Mouse (Mus musculus): ENCODE measurements around the gene Invs.

The Invs gene

GRCm38 (mm10) chr4:48322095-48322494 lies 42.5 kb downstream of the Invs start:
- intact Hi-C loops (cut with DNase I) = no loop called here

- intact Hi-C loops (cut with DNase I) = no loop called here
These were observed 47.6 kb downstream of the Invs start for GRCm38 (mm10) chr4:48327192-48327591.

- intact Hi-C loops (cut with DNase I) = no loop called here
These were observed 48.5 kb downstream of the Invs start for GRCm38 (mm10) chr4:48328042-48328441.

- intact Hi-C loops (cut with DNase I) = no loop called here
These were observed 53.0 kb downstream of the Invs start for GRCm38 (mm10) chr4:48332453-48333051.

- intact Hi-C loops (cut with DNase I) = no loop called here
These were observed 55.6 kb downstream of the Invs start for GRCm38 (mm10) chr4:48334927-48335763.

- intact Hi-C loops (cut with DNase I) = no loop called here
These were observed 63.1 kb downstream of the Invs start for GRCm38 (mm10) chr4:48342705-48343104.

GRCm38 (mm10) chr4:48362367-48362766 lies 82.8 kb downstream of the Invs start:
- intact Hi-C loops (cut with DNase I) = no loop called here

GRCm38 (mm10) chr4:48371037-48371436 lies 91.5 kb downstream of the Invs start:
- intact Hi-C loops (cut with DNase I) = loop anchor here (10.0 kb wide), 1 partner anchor 336 kb away; no protein-coding TSS in a partner anchor

GRCm38 (mm10) chr4:48380940-48381339 lies 101.4 kb downstream of the Invs start:
- intact Hi-C loops (cut with DNase I) = loop anchor here (1.0 kb wide), 1 partner anchor 156 kb away; no protein-coding TSS in a partner anchor

GRCm38 (mm10) chr4:48382506-48382905 lies 102.9 kb downstream of the Invs start:
- intact Hi-C loops (cut with DNase I) = no loop called here

- intact Hi-C loops (cut with DNase I) = no loop called here
These were observed 117.4 kb downstream of the Invs start for GRCm38 (mm10) chr4:48396949-48397348.

- intact Hi-C loops (cut with DNase I) = loop anchor here (10.0 kb wide), 1 partner anchor 978 kb away; no protein-coding TSS in a partner anchor
These were observed 123.6 kb downstream of the Invs start for GRCm38 (mm10) chr4:48403066-48403640.

GRCm38 (mm10) chr4:48405724-48406491 lies 126.3 kb downstream of the Invs start:
- intact Hi-C loops (cut with DNase I) = loop anchor here (10.0 kb wide), 1 partner anchor 981 kb away; no protein-coding TSS in a partner anchor

GRCm38 (mm10) chr4:48407350-48408039 lies 127.9 kb downstream of the Invs start:
- intact Hi-C loops (cut with DNase I) = loop anchor here (10.0 kb wide), 1 partner anchor 983 kb away; no protein-coding TSS in a partner anchor

- intact Hi-C loops (cut with DNase I) = no loop called here
These were observed 133.9 kb downstream of the Invs start for GRCm38 (mm10) chr4:48413473-48413872.

GRCm38 (mm10) chr4:48415838-48416335 lies 136.3 kb downstream of the Invs start:
- intact Hi-C loops (cut with DNase I) = no loop called here

GRCm38 (mm10) chr4:48418831-48419468 lies 139.4 kb downstream of the Invs start:
- intact Hi-C loops (cut with DNase I) = no loop called here

GRCm38 (mm10) chr4:48422633-48423032 lies 143.1 kb downstream of the Invs start:
- intact Hi-C loops (cut with DNase I) = no loop called here

GRCm38 (mm10) chr4:48423738-48424137 lies 144.2 kb downstream of the Invs start:
- intact Hi-C loops (cut with DNase I) = no loop called here

- intact Hi-C loops (cut with DNase I) = no loop called here
These were observed 147.9 kb downstream of the Invs start for GRCm38 (mm10) chr4:48427413-48427812.
